Mouse (Mus musculus): ENCODE data around the gene Scgb1a1. TPM values are rescaled to one million over a fixed set of nuclear protein-coding genes. Genes with fewer than 3 reads are reported as not detected.

The Scgb1a1 gene
- polyA plus RNA-seq, 1 experiment from 2014 or later = not detected

DNA sequence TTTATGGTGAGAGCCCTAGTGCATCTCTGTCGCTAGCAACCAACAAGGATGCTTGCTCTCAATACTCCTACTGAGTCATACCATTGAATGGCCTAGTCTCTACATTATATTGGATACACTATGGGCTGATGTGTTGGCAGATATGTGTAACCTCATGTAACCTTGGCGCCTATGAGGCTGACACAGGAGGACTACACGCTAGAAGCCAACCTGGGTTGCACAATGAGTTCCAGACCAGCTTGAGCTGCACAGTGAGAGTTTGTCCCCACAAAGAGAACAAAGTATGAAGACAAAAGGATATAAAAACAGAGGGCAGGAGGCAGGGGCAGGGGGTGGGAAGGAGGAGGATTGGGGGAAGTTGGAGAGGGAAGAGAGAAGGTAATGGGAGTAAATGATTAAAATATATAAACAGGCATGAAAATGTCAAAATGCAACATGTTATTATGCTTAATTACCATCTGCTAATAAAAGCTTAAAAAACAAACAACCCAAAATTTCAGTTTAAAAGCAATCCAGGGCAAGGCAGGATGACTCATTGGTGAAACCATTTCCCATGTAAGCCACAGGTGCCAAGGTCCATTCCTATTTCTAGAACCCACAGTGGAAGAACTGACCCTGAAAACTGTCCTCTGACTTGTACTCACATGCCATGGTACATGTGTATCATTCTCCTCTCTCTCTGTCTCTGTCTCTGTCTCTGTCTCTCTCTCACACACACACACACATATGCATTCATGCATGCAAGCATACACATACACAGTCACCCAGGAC lies 32.1 kb upstream of the Scgb1a1 start:
- H3K27me3 ChIP-seq (ENCODE audit: control insufficient read depth, insufficient read depth, low read length) = no peaks in the 10 kb centered on the region
- no peaks in the 10 kb centered on the region for H3K9me3 ChIP-seq (ENCODE audit: control insufficient read depth, low read length)
- H3K36me3 ChIP-seq (ENCODE audit: control insufficient read depth, insufficient read depth, low read length) = no peaks in the 10 kb centered on the region
- ATAC-seq (ENCODE audit: low FRiP score, low TSS enrichment) = no peak
- 95% methylated on average over 3 of the region's 3 CpGs for WGBS
- H3K27ac ChIP-seq (ENCODE audit: low read depth, low read length) = no peak overlapping the region
- H3K9ac ChIP-seq (ENCODE audit: low read depth, low read length) = no peak overlapping the region
- no peak overlapping the region for H3K4me2 ChIP-seq (replicated peaks; ENCODE audit: low read depth, low read length)
- H3K4me3 ChIP-seq (ENCODE audit: low read length) = no peak overlapping the region
- no peaks in the 10 kb centered on the region for H3K4me1 ChIP-seq (ENCODE audit: control insufficient read depth, insufficient read depth, low read length)

DNA sequence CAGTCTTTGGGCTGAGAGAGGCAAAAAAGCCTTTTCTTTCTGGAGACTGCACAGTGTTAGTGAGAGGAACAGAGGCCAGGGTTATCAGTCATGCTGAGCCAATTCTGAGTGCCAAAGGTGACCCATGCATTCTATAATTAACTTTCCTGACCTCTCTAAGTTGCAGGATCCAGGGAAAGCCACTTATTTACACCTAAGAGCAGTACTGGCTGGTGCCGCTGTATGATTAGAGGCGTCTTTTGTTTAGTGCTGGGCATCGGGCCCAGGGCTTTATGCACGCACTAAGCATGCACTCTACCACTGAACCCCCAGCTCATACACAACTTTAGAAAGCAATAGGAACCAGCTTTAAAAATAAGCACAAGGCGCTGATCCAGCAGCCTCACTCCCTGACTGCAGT lies 29.5 kb upstream of the Scgb1a1 start:
- H3K27ac ChIP-seq (ENCODE audit: low read depth, low read length) = no peak overlapping the region
- H3K4me3 ChIP-seq (ENCODE audit: low read length) = no peak overlapping the region
- no peak overlapping the region for H3K9ac ChIP-seq (ENCODE audit: low read depth, low read length)
- peaks cover 8% of the 10 kb centered on the region for H3K36me3 ChIP-seq (ENCODE audit: control insufficient read depth, insufficient read depth, low read length)
- H3K4me2 ChIP-seq (replicated peaks; ENCODE audit: low read depth, low read length) = no peak overlapping the region
- no peaks in the 10 kb centered on the region for H3K4me1 ChIP-seq (ENCODE audit: control insufficient read depth, insufficient read depth, low read length)
- H3K9me3 ChIP-seq (ENCODE audit: control insufficient read depth, low read length) = no peaks in the 10 kb centered on the region
- 93% methylated on average over 5 of the region's 5 CpGs for WGBS
- H3K27me3 ChIP-seq (ENCODE audit: control insufficient read depth, insufficient read depth, low read length) = no peaks in the 10 kb centered on the region
- no peak for ATAC-seq (ENCODE audit: low FRiP score, low TSS enrichment)

DNA sequence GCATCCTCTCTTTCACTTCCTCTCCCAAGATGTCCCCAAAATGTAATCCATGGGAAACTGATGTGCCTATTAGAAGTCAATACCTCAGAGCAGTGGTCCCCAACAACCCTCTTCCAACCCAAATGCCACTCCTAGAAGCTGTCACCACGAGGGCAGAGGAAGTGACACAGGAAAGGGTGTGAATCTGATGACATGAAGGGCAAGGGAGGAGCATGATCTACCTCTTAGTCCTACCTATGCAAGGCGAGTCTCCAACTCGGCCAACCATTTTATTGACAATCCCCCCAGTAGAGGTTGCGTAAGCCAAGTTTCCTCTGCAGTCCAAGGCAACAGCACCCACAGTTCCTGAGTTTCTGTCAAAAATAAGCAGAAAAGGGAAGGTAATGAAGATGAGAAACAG lies 28.5 kb upstream of the Scgb1a1 start:
- Histone ChIP-seq H3K4me3 (ENCODE audit: low read length) (no peak overlapping the region), H3K4me1 (ENCODE audit: control insufficient read depth, insufficient read depth, low read length) (no peaks in the 10 kb centered on the region), H3K4me2 (replicated peaks; ENCODE audit: low read depth, low read length) (no peak overlapping the region), H3K9me3 (ENCODE audit: control insufficient read depth, low read length) (no peaks in the 10 kb centered on the region), H3K9ac (ENCODE audit: low read depth, low read length) (no peak overlapping the region), H3K27ac (ENCODE audit: low read depth, low read length) (no peak overlapping the region), H3K27me3 (ENCODE audit: control insufficient read depth, insufficient read depth, low read length) (no peaks in the 10 kb centered on the region), H3K36me3 (ENCODE audit: control insufficient read depth, insufficient read depth, low read length) (peaks cover 8% of the 10 kb centered on the region)
- ATAC-seq (ENCODE audit: low FRiP score, low TSS enrichment) = no peak
- WGBS = 81% methylated on average over 4 of the region's 4 CpGs

DNA sequence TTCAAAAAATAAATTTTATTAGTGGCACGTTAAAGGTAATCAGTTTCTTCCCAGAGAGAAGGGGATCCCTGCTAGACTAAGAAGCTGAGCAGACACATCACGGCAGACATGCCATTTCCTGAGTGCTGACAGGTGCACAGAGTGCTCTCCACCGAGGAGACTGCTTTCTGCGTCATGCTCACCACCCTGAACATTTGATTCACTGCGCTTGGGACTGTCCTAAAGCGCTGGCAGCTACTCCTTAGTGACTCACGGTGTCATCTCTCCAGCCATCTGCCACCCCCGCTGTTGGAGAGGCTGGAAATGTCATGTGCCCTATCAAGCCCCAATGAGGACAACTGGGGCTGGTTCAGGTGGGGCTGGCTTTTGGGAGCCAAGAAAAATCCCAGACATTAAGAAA lies 24.3 kb upstream of the Scgb1a1 start:
- H3K4me1 ChIP-seq (ENCODE audit: control insufficient read depth, insufficient read depth, low read length) = peaks cover 4% of the 10 kb centered on the region; the same call in 1 of the 2 replicates
- no peaks in the 10 kb centered on the region for H3K9me3 ChIP-seq (ENCODE audit: control insufficient read depth, low read length)
- H3K9ac ChIP-seq (ENCODE audit: low read depth, low read length) = no peak overlapping the region
- 61% methylated on average over 8 of the region's 8 CpGs for WGBS
- H3K4me2 ChIP-seq (replicated peaks; ENCODE audit: low read depth, low read length) = no peak overlapping the region
- H3K4me3 ChIP-seq (ENCODE audit: low read length) = no peak overlapping the region
- no peaks in the 10 kb centered on the region for H3K27me3 ChIP-seq (ENCODE audit: control insufficient read depth, insufficient read depth, low read length)
- no peak for ATAC-seq (ENCODE audit: low FRiP score, low TSS enrichment)
- H3K27ac ChIP-seq (ENCODE audit: low read depth, low read length) = no peak overlapping the region
- peaks cover 8% of the 10 kb centered on the region for H3K36me3 ChIP-seq (ENCODE audit: control insufficient read depth, insufficient read depth, low read length)

DNA sequence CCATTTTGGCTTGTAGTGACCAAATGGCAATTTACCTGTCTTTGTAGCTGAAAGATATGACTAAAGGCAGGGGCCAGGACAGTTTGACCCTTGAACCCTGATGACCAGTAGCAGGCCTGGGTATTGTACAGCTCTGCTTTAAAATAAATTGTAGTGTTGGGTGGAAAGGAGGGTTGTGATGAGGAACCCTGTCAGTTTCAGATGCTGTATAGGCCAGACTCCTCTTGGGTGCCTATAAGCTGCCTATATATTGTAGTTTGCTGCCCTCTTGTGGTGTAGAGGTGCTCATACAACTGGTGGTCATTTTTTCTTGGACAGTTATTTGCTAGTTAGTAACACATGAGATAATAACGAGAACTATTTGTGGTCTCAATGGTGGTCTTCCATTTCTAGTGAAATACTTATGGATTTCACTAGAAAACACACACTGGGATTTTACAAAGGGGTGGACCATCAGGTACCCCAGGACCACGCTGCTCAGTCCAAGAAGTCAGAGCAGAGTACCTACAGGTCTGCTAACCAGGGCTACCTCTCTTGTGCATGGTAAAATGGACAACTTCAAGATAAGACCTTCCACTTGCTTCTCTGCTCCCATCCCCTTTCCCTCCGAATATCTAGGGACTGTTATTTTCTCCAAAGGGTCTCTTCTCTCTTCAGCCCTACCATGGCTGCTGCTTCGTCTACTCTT lies 22.6 kb upstream of the Scgb1a1 start:
- Histone ChIP-seq H3K4me2 (replicated peaks; ENCODE audit: low read depth, low read length) (no peak overlapping the region), H3K36me3 (ENCODE audit: control insufficient read depth, insufficient read depth, low read length) (peaks cover 8% of the 10 kb centered on the region), H3K4me3 (ENCODE audit: low read length) (no peak overlapping the region), H3K9ac (ENCODE audit: low read depth, low read length) (no peak overlapping the region), H3K27me3 (ENCODE audit: control insufficient read depth, insufficient read depth, low read length) (no peaks in the 10 kb centered on the region), H3K4me1 (ENCODE audit: control insufficient read depth, insufficient read depth, low read length) (peaks cover 10% of the 10 kb centered on the region; the same call in 1 of the 2 replicates), H3K9me3 (ENCODE audit: control insufficient read depth, low read length) (no peaks in the 10 kb centered on the region), H3K27ac (ENCODE audit: low read depth, low read length) (no peak overlapping the region)
- peak; percentile 76 for ATAC-seq (ENCODE audit: low FRiP score, low TSS enrichment)
- 58% methylated on average over 4 of the region's 4 CpGs for WGBS

DNA sequence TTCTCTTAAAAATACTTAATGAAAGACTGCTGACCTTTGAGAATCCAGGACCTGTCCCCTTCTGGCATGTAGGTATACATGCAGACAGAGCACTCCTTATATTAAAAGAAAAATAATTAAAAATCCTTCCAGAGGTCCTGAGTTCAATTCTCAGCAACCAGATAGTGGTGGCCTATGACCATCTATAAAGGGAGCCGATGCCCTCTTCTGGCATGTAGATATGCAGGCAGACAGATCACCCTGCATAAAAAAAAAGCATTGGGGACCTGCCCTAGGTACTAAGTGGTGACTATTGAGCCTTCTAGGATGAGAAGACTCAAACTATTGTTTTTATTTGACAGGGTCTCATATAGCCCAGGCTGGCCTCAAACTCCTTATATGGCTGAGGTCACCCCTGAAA lies 20.8 kb upstream of the Scgb1a1 start:
- Histone ChIP-seq H3K4me1 (ENCODE audit: control insufficient read depth, insufficient read depth, low read length) (peaks cover 10% of the 10 kb centered on the region; the same call in 1 of the 2 replicates), H3K27ac (ENCODE audit: low read depth, low read length) (no peak overlapping the region), H3K4me2 (replicated peaks; ENCODE audit: low read depth, low read length) (no peak overlapping the region), H3K36me3 (ENCODE audit: control insufficient read depth, insufficient read depth, low read length) (peaks cover 4% of the 10 kb centered on the region), H3K9ac (ENCODE audit: low read depth, low read length) (no peak overlapping the region), H3K4me3 (ENCODE audit: low read length) (no peak overlapping the region), H3K9me3 (ENCODE audit: control insufficient read depth, low read length) (no peaks in the 10 kb centered on the region), H3K27me3 (ENCODE audit: control insufficient read depth, insufficient read depth, low read length) (no peaks in the 10 kb centered on the region)
- 86% methylated on average over 1 of the region's 1 CpGs for WGBS
- no peak for ATAC-seq (ENCODE audit: low FRiP score, low TSS enrichment)

DNA sequence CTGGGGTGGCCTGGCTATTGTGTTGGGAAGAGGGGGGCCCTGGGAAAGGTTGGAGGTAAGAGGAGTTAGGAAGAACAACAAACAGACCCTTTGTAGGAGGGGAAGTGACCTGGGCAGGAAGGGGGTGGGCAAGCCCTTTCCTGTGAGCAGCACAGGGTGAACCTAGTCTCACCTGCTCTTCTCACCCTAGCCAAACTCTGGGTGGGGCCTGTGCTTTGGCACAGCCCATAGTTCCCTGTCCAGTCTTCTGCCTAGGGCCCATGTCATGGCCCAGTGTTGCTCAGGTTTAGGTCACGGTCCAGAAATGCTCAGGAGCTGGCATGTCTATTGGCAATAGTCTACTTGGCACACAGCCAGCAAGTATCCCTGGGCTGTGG lies 19.6 kb upstream of the Scgb1a1 start:
- Histone ChIP-seq H3K27ac (ENCODE audit: low read depth, low read length) (no peak overlapping the region), H3K4me1 (ENCODE audit: control insufficient read depth, insufficient read depth, low read length) (peaks cover 10% of the 10 kb centered on the region; the same call in 1 of the 2 replicates)

DNA sequence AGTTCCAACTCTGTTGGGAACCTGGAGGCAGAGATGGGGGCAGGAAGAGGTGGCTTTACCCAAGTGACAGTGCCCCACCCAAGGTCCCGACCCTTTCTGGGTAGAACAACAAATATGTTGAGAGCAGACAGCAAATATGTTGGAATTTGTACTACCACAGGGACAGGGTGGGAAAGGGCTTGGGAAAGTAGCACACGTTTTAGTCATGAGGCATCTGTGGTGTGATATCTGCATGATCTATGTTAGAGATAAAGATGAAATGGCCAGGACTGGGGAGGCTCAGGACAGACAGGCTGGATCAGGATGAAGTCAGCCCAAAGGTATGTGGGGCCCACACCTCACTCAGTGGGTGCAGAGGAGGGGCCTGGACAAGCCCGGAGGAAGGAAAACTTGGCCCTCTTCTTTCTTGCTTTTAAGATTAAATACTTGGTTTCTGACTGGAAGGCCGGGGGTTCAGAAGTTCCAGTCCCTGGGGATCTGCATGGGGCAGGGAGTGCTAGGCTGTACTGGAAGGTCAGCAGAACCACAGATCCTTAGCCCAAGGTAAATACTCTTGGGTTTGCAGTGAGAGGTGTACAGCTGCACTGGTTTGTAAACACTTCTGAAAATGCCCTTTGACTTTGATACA lies 19.1 kb upstream of the Scgb1a1 start:
- Histone ChIP-seq H3K27me3 (ENCODE audit: control insufficient read depth, insufficient read depth, low read length) (no peaks in the 10 kb centered on the region), H3K4me3 (ENCODE audit: low read length) (no peak overlapping the region), H3K9ac (ENCODE audit: low read depth, low read length) (no peak overlapping the region; the same call in 1 of the 2 replicates), H3K4me2 (replicated peaks; ENCODE audit: low read depth, low read length) (no peak overlapping the region), H3K4me1 (ENCODE audit: control insufficient read depth, insufficient read depth, low read length) (peaks cover 10% of the 10 kb centered on the region; the same call in 1 of the 2 replicates), H3K36me3 (ENCODE audit: control insufficient read depth, insufficient read depth, low read length) (no peaks in the 10 kb centered on the region), H3K9me3 (ENCODE audit: control insufficient read depth, low read length) (no peaks in the 10 kb centered on the region), H3K27ac (ENCODE audit: low read depth, low read length) (peak overlapping the region; percentile 43; the same call in 1 of the 2 replicates)
- 31% methylated on average over 4 of the region's 4 CpGs for WGBS
- ATAC-seq (ENCODE audit: low FRiP score, low TSS enrichment) = peak; percentile 58; the same call in 1 of the 2 replicates

More for the DNA sequence above, 19.6 kb upstream of the Scgb1a1 start:
- Histone ChIP-seq H3K9ac (ENCODE audit: low read depth, low read length) (no peak overlapping the region), H3K36me3 (ENCODE audit: control insufficient read depth, insufficient read depth, low read length) (no peaks in the 10 kb centered on the region), H3K4me3 (ENCODE audit: low read length) (no peak overlapping the region), H3K4me2 (replicated peaks; ENCODE audit: low read depth, low read length) (no peak overlapping the region), H3K27me3 (ENCODE audit: control insufficient read depth, insufficient read depth, low read length) (no peaks in the 10 kb centered on the region), H3K9me3 (ENCODE audit: control insufficient read depth, low read length) (no peaks in the 10 kb centered on the region)
- peak; percentile 40; the same call in 1 of the 2 replicates for ATAC-seq (ENCODE audit: low FRiP score, low TSS enrichment)
- WGBS = 67% methylated on average over 1 of the region's 1 CpGs

All from kidney, embryonic 14.5 days (tissue).